Mouse (Mus musculus): ENCODE measurements around the gene Smu1. TPM values are rescaled to one million over a fixed set of nuclear protein-coding genes. Genes with fewer than 3 reads are reported as not detected.
"Not testable (repeated sequence)": the region's sequence is repeated elsewhere in the genome, so short reads cannot be mapped to it uniquely, and the experiment has no call there.

Smu1 gene
- polyA plus RNA-seq (2015; fragmentation: Nextera tagmentation; extraction: Ambion mirVana): 71.6 and 75.5 TPM in 2 replicates

GRCm38 (mm10) chr4:40757780-40758420 lies at the start of gene Smu1:
Gene Smu1 (minus strand): TSS chr4:40757923.
- Histone ChIP-seq H3K4me1 (replicated peaks) (peaks cover 19% of the 10 kb centered on the region), H3K36me3 (replicated peaks) (peaks cover 31% of the 10 kb centered on the region), H3K9ac (peak within 1 kb of the TSS; percentile 81), H3K4me2 (peak within 1 kb of the TSS; percentile 80), H3K27ac (replicated peaks) (peak within 1 kb of the TSS; percentile 84), H3K27me3 (no peaks in the 10 kb centered on the region), H3K4me3 (replicated peaks) (peak within 1 kb of the TSS; percentile 94), H3K9me3 (replicated peaks) (no peaks in the 10 kb centered on the region)
- ATAC-seq (ENCODE audit: insufficient read depth): peak; percentile 96
- 1% methylated on average over 40 of the region's 40 CpGs for WGBS (ENCODE audit: insufficient replicate concordance)

- no peak overlapping the region for H3K4me3 ChIP-seq (replicated peaks)
- no peaks in the 10 kb centered on the region for H3K27me3 ChIP-seq
- 83% methylated on average over 4 of the region's 4 CpGs for WGBS (ENCODE audit: insufficient replicate concordance)
- H3K4me2 ChIP-seq: no peak overlapping the region
- no peak overlapping the region for H3K27ac ChIP-seq (replicated peaks)
- H3K36me3 ChIP-seq (replicated peaks): peaks cover 98% of the 10 kb centered on the region
- H3K9me3 ChIP-seq (replicated peaks): no peaks in the 10 kb centered on the region
- ATAC-seq (ENCODE audit: insufficient read depth): no peak
- no peaks in the 10 kb centered on the region for H3K4me1 ChIP-seq (replicated peaks)
- H3K9ac ChIP-seq: no peak overlapping the region
Observed at GRCm38 (mm10) chr4:40807382-40807781, 49.7 kb upstream of the Smu1 start.

- no peaks in the 10 kb centered on the region; the same call in 1 of the 2 replicates for H3K4me1 ChIP-seq (replicated peaks)
- no peaks in the 10 kb centered on the region for H3K27me3 ChIP-seq
- H3K4me3 ChIP-seq (replicated peaks): no peak overlapping the region
- 83% methylated on average over 8 of the region's 8 CpGs for WGBS (ENCODE audit: insufficient replicate concordance)
- no peak overlapping the region for H3K9ac ChIP-seq
- no peak for ATAC-seq (ENCODE audit: insufficient read depth)
- no peak overlapping the region for H3K4me2 ChIP-seq
- no peak overlapping the region for H3K27ac ChIP-seq (replicated peaks)
- peaks cover 85% of the 10 kb centered on the region for H3K36me3 ChIP-seq (replicated peaks)
- H3K9me3 ChIP-seq (replicated peaks): no peaks in the 10 kb centered on the region
Observed at GRCm38 (mm10) chr4:40805401-40805800, 47.7 kb upstream of the Smu1 start.

GRCm38 (mm10) chr4:40802787-40803186 lies 45.1 kb upstream of the Smu1 start:
- Histone ChIP-seq H3K9ac (no peak overlapping the region), H3K27ac (replicated peaks) (no peak overlapping the region), H3K9me3 (replicated peaks) (no peaks in the 10 kb centered on the region), H3K27me3 (no peaks in the 10 kb centered on the region), H3K4me1 (replicated peaks) (no peaks in the 10 kb centered on the region; the same call in 1 of the 2 replicates), H3K4me2 (no peak overlapping the region), H3K4me3 (replicated peaks) (no peak overlapping the region), H3K36me3 (replicated peaks) (peaks cover 61% of the 10 kb centered on the region)
- WGBS (ENCODE audit: insufficient replicate concordance): 80% methylated on average over 3 of the region's 3 CpGs
- ATAC-seq (ENCODE audit: insufficient read depth): no peak

- no peak overlapping the region for H3K4me3 ChIP-seq (replicated peaks)
- no peak overlapping the region for H3K9ac ChIP-seq
- H3K4me2 ChIP-seq: no peak overlapping the region
- H3K27me3 ChIP-seq: no peaks in the 10 kb centered on the region
- WGBS (ENCODE audit: insufficient replicate concordance): 84% methylated on average over 4 of the region's 4 CpGs
- H3K27ac ChIP-seq (replicated peaks): no peak overlapping the region
- H3K36me3 ChIP-seq (replicated peaks): peaks cover 57% of the 10 kb centered on the region
- H3K9me3 ChIP-seq (replicated peaks): no peaks in the 10 kb centered on the region
- no peak for ATAC-seq (ENCODE audit: insufficient read depth)
- no peaks in the 10 kb centered on the region; the same call in 1 of the 2 replicates for H3K4me1 ChIP-seq (replicated peaks)
Observed at GRCm38 (mm10) chr4:40801908-40802307, 44.2 kb upstream of the Smu1 start.

- 52% methylated on average over 3 of the region's 3 CpGs for whole genome bisulfite sequencing (ENCODE audit: insufficient replicate concordance)
- H3K4me2 ChIP-seq: no peak overlapping the region
Observed at GRCm38 (mm10) chr4:40800873-40801272, 43.1 kb upstream of the Smu1 start.

GRCm38 (mm10) chr4:40798833-40799555 lies 41.3 kb upstream of the Smu1 start:
- H3K27ac ChIP-seq (replicated peaks); H3K9ac ChIP-seq; H3K9me3 ChIP-seq (replicated peaks); H3K27me3 ChIP-seq; H3K4me2 ChIP-seq; ATAC-seq (ENCODE audit: insufficient read depth); H3K4me1 ChIP-seq (replicated peaks); H3K4me3 ChIP-seq (replicated peaks): not testable (repeated sequence)
- 62% methylated on average over 2 of the region's 2 CpGs for WGBS (ENCODE audit: insufficient replicate concordance)
- peaks cover 30% of the 10 kb centered on the region for H3K36me3 ChIP-seq (replicated peaks)

More at GRCm38 (mm10) chr4:40800873-40801272, 43.1 kb upstream of the Smu1 start:
- no peak overlapping the region for H3K4me3 ChIP-seq (replicated peaks)
- no peak for ATAC-seq (ENCODE audit: insufficient read depth)
- no peak overlapping the region for H3K9ac ChIP-seq
- no peak overlapping the region for H3K27ac ChIP-seq (replicated peaks)
- no peaks in the 10 kb centered on the region for H3K27me3 ChIP-seq
- H3K9me3 ChIP-seq (replicated peaks): no peaks in the 10 kb centered on the region
- H3K36me3 ChIP-seq (replicated peaks): peaks cover 48% of the 10 kb centered on the region
- no peaks in the 10 kb centered on the region; the same call in 1 of the 2 replicates for H3K4me1 ChIP-seq (replicated peaks)

GRCm38 (mm10) chr4:40795761-40796160 lies 38.0 kb upstream of the Smu1 start:
- WGBS (ENCODE audit: insufficient replicate concordance): 80% methylated on average over 3 of the region's 3 CpGs
- ATAC-seq (ENCODE audit: insufficient read depth): no peak
- Histone ChIP-seq H3K4me2 (no peak overlapping the region), H3K4me1 (replicated peaks) (no peaks in the 10 kb centered on the region), H3K9ac (no peak overlapping the region), H3K36me3 (replicated peaks) (0 out of 2 replicates have a peak, but pooled peaks cover 7% of the 10 kb centered on the region), H3K27me3 (no peaks in the 10 kb centered on the region), H3K27ac (replicated peaks) (no peak overlapping the region), H3K9me3 (replicated peaks) (no peaks in the 10 kb centered on the region), H3K4me3 (replicated peaks) (no peak overlapping the region)

- Histone ChIP-seq H3K36me3 (replicated peaks) (0 out of 2 replicates have a peak, but pooled peaks cover 7% of the 10 kb centered on the region), H3K4me1 (replicated peaks) (no peaks in the 10 kb centered on the region), H3K4me3 (replicated peaks) (no peak overlapping the region), H3K27ac (replicated peaks) (no peak overlapping the region), H3K9me3 (replicated peaks) (no peaks in the 10 kb centered on the region), H3K9ac (no peak overlapping the region), H3K4me2 (no peak overlapping the region), H3K27me3 (no peaks in the 10 kb centered on the region)
- ATAC-seq (ENCODE audit: insufficient read depth): no peak
Observed at GRCm38 (mm10) chr4:40794320-40794719, 36.6 kb upstream of the Smu1 start.

GRCm38 (mm10) chr4:40791176-40791575 lies 33.5 kb upstream of the Smu1 start:
- no peak overlapping the region for H3K27ac ChIP-seq (replicated peaks)
- H3K4me1 ChIP-seq (replicated peaks): no peaks in the 10 kb centered on the region
- H3K4me3 ChIP-seq (replicated peaks): no peak overlapping the region
- no peaks in the 10 kb centered on the region for H3K9me3 ChIP-seq (replicated peaks)
- ATAC-seq (ENCODE audit: insufficient read depth): no peak
- H3K36me3 ChIP-seq (replicated peaks): no peaks in the 10 kb centered on the region
- no peaks in the 10 kb centered on the region for H3K27me3 ChIP-seq
- no peak overlapping the region for H3K9ac ChIP-seq
- H3K4me2 ChIP-seq: no peak overlapping the region
- 84% methylated on average over 4 of the region's 4 CpGs for WGBS (ENCODE audit: insufficient replicate concordance)

- Histone ChIP-seq H3K4me1 (replicated peaks) (peaks cover 13% of the 10 kb centered on the region), H3K36me3 (replicated peaks) (no peaks in the 10 kb centered on the region), H3K4me2 (no peak overlapping the region), H3K9me3 (replicated peaks) (no peaks in the 10 kb centered on the region), H3K4me3 (replicated peaks) (no peak overlapping the region), H3K27me3 (no peaks in the 10 kb centered on the region), H3K9ac (no peak overlapping the region), H3K27ac (replicated peaks) (no peak overlapping the region)
- no peak for ATAC-seq (ENCODE audit: insufficient read depth)
- WGBS (ENCODE audit: insufficient replicate concordance): 77% methylated on average over 4 of the region's 4 CpGs
Observed at GRCm38 (mm10) chr4:40786578-40786977, 28.9 kb upstream of the Smu1 start.
